Mouse (Mus musculus): ENCODE results near the gene Crip2.

Gene Crip2

GRCm38 (mm10) chr12:113145591-113145990 is 5.6 kb downstream of the Crip2 start:
- in situ Hi-C loops (cut with MboI; ENCODE audit: low sequenced_read_pairs) = no loop called here

GRCm38 (mm10) chr12:113146112-113147057 is 6.3 kb downstream of the Crip2 start, which contains the start of gene Crip1:
Crip1 (plus strand) TSS chr12:113146316.
- in situ Hi-C loops (cut with MboI; ENCODE audit: low sequenced_read_pairs) = no loop called here

DNA sequence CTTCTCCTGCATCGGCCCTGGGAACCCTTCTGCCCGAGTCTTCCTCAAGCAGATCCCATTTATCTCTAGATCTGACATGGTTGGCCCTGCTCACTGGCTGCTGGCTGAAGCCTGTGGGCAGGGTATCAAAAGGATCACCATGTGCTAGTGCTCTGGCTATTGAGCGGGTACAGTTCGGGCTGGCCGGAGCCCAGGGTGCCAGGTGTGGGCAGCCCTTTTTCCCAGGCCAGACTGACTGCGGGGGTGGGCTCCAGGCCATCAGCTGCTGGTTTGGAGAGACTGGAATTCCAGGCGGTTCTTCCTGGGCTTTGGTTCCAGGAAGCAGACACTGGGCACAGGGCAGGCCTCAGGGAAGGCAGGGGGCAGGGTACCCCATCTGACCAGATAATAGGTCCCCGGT is 7.4 kb downstream of the Crip2 start:
- in situ Hi-C loops (cut with MboI; ENCODE audit: low sequenced_read_pairs) = no loop called here

GRCm38 (mm10) chr12:113148381-113149035 is 8.5 kb downstream of the Crip2 start:
- in situ Hi-C loops (cut with MboI; ENCODE audit: low sequenced_read_pairs) = no loop called here

DNA sequence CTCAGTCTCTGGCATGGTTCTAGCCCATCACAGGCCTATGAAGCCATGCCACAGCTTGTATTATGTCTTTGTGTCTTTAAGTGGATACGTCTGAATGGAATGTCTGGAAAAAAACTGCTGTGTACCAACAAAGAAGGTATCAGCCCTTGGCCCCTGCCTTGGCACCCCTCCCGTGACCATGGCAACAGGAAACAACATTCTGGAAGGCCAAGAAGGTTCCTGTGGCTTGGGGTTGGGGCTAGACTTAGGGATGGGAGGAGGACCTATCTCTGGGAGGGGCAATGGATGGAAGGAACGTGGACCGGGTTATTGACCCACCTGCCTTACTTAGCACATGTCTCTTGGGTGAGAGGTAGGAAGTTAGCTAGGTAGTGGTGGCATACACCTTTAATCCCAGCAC is 9.3 kb downstream of the Crip2 start:
- in situ Hi-C loops (cut with MboI; ENCODE audit: low sequenced_read_pairs) = no loop called here

- in situ Hi-C loops (cut with MboI; ENCODE audit: low sequenced_read_pairs) = no loop called here
Measured at GRCm38 (mm10) chr12:113149896-113150295, 9.9 kb downstream of the Crip2 start.

GRCm38 (mm10) chr12:113150591-113150990 is 10.6 kb downstream of the Crip2 start:
- in situ Hi-C loops (cut with MboI; ENCODE audit: low sequenced_read_pairs) = no loop called here

DNA sequence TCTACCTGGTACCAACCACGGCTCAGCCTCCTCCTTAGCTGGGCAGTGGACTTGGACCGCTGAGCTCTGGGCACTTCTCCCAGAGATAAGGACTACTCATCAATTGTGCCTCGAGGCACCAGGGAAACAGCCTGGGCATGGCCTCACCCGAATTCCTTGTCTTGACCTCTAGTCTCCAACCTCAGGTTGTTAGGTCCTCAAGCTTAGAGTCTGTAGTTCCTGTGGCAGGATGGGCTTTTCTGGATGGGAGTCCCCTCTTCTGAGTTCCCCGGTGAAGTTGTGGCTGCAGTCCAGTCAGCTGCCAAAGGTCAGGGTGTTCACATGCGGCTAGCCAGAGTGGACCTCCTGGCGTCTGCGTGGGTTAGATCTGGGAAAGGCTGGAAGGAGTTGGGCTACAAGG is 11.0 kb downstream of the Crip2 start:
- in situ Hi-C loops (cut with MboI; ENCODE audit: low sequenced_read_pairs) = no loop called here

DNA sequence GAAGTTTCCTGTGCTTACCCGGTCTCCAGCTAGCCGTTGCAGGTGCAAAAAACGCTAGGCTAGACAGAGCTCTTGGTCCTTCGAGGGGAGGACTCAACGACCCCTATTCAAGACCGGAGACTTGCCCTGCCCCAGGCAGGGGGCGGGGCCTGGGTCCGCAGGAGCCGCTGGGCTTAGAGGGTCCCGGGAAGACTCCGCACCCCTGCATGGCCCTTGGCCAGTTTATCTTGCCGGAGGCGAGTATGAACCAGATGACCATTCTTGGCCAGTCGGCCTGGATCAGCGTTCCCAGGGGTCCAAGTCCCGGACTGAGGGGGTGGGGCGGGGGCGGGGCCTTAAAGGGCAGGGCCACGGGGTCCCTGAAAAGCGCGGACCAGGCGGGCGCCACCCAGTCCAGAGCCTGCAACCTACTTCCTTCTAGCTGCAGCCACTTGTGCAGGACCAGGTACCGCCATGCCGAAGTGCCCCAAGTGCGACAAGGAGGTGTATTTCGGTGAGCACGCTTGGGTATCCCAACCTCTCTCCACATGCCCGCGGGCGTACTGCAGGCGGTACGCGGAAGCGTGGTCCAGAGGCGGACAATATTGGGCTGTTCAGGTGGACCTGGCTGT is 11.7 kb downstream of the Crip2 start:
- in situ Hi-C loops (cut with MboI; ENCODE audit: low sequenced_read_pairs) = no loop called here

DNA sequence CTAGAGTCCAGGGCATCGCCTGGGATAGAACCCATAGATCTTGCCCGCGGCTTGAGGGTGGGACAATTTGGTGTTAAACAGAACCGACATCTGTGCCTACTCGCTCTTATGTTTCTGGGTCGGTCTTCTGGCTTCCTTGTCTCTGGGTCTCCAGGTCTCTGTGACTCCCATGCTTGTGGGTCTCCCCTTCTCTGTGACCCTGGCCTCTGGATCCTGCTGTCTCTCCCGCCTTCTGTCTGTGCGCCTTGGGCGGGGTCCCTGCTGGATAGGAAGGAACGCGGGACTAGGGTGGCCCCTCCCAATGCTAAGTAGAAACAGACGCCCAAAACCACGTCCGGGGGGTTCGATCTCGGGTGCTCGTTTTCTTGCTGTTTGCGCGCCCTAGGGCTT is 12.2 kb downstream of the Crip2 start:
- in situ Hi-C loops (cut with MboI; ENCODE audit: low sequenced_read_pairs) = no loop called here

DNA sequence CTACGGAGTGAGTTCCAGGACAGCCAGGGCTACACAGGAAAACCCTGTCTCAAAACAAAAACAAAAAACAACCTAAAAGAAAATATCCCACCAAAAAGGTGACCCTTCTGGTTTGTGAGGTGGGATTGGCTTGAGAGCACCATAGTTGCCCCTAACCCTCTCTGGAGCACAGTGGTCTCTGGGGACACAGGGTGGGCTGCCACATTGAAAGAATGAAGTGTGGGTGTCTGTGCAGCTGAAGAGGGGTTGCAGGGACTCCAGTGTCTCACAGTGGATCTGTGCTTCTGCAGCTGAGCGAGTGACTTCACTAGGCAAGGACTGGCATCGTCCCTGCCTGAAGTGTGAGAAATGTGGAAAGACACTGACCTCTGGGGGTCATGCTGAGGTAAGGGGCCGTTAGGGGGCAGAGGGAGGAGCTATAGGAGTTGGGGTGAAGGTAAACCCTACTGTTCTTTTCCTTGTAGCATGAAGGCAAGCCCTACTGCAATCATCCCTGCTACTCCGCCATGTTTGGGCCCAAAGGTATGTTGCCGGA is 13.0 kb downstream of the Crip2 start:
- in situ Hi-C loops (cut with MboI; ENCODE audit: low sequenced_read_pairs) = no loop called here

GRCm38 (mm10) chr12:113153971-113154370 is 13.9 kb downstream of the Crip2 start:
- in situ Hi-C loops (cut with MboI; ENCODE audit: low sequenced_read_pairs) = no loop called here

GRCm38 (mm10) chr12:113154747-113155075 is 14.7 kb downstream of the Crip2 start:
- in situ Hi-C loops (cut with MboI; ENCODE audit: low sequenced_read_pairs) = no loop called here

- in situ Hi-C loops (cut with MboI; ENCODE audit: low sequenced_read_pairs) = no loop called here
Measured at GRCm38 (mm10) chr12:113155076-113155771, 15.2 kb downstream of the Crip2 start.

DNA sequence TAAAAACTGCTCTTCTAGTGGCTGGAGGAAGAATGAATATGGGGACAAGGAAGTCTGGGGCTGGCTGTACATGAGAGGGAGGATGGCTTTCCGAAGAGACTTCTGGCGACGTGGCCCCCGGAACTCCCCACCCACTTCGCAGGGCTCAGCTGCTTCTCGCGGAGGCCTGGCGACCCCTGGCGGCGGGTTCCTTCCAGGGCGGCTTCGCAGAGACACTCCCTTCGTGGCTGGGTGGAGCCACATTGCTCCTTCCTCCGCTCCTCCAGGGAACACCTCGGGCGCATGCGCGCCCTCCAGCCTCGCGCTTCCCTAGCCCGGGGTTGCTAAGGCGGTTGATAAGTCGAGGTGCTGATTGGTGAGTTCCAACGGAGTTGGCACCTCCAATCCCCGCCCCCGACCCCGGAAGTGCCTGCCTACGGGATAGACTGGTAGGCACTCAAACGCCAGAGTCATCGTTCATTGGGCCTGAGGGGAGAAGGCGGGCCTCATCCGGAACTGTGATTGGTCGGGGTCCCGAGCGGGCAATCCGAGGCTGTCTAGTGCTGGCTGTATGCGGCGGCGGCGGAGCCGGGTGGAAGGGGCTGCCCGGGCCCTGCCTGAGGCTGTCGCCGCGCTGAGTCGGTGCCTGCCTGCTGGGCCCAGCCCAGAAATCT is 16.0 kb downstream of the Crip2 start, which contains the start of gene Tedc1:
TSS of gene Tedc1 (plus strand) at position 535 of the 653 bp plus-strand sequence.
- in situ Hi-C loops (cut with MboI; ENCODE audit: low sequenced_read_pairs) = no loop called here

DNA sequence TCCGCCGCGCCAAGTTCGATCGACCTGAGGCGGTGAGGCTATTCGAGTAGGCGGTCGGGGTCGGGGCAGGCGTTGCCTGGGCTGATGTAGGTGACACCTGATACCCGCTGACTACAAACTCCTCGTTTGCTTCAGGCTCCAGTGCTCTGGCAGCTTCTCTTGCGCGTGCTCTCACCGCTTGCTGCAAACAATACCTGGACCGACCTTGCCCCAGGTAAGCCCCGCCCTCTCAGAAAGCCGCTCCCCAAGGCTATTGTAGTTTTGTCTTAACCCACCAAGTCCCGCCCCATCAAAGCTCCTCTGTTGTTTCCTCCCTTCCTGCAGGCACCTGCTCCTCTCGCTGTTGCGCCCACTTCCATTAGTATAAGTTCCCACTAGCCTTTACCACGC is 16.5 kb downstream of the Crip2 start:
- in situ Hi-C loops (cut with MboI; ENCODE audit: low sequenced_read_pairs) = no loop called here

DNA sequence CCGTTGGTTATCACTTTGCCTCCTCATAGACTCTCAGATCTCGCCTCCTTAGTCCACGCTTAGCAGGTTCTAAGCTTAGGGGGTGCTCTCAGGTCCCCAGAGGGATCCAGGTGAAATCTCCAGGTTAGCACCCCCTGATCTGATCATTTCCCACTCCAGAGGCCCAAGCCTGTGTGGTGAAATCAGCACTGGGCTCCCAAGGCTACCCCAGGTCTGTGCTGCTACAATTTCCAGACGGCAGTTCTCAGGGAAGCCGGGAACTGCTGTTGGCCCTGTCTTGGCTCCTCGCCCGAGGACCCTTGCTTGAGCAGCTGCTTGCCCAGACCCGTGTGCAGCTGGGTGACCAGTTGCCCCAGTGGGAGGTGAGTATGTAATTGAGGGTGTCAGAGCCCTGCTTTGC is 17.0 kb downstream of the Crip2 start:
- in situ Hi-C loops (cut with MboI; ENCODE audit: low sequenced_read_pairs) = no loop called here

GRCm38 (mm10) chr12:113157521-113157920 is 17.5 kb downstream of the Crip2 start:
- in situ Hi-C loops (cut with MboI; ENCODE audit: low sequenced_read_pairs) = no loop called here

- in situ Hi-C loops (cut with MboI; ENCODE audit: low sequenced_read_pairs) = no loop called here
Measured at GRCm38 (mm10) chr12:113157971-113158370, 17.9 kb downstream of the Crip2 start.

DNA sequence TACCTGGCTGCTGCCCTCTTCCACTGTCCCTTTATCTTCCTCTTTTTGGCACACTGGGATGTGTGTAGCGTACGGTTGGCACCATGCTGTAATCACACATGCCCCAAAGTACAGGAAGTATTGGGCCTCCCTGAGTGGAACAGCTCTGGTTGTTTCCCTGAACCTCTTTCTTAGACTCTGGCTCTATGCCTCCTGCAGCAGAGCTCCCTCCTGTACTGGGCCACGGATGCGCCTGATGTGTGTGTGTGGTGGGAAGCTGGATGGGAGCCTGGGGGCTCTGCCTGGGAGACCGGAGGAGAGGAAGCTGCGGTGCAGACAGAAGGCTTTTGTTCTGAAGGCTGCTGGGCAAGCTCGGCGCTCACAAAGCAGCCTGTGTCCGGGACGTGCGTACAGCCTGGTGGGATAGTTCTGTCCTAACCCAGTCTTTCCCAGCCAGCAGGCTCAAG is 23.5 kb downstream of the Crip2 start:
- in situ Hi-C loops (cut with MboI; ENCODE audit: low sequenced_read_pairs) = no loop called here

Data from CH12F3 (cell line).